Mouse (Mus musculus): ENCODE measurements around the gene Mdh1b. TPM values are rescaled to one million over a fixed set of nuclear protein-coding genes. Genes with fewer than 3 reads are reported as not detected.

The Mdh1b gene
- polyA plus RNA-seq, 1 experiment from 2014 or later, result not detected

- H3K4me3 ChIP-seq, result no peak overlapping the region
- ATAC-seq (ENCODE audit: insufficient number of reproducible peaks, insufficient read depth, low FRiP score, low TSS enrichment), result no peak
These were observed 10.0 kb downstream of the Mdh1b start for GRCm38 (mm10) chr1:63720161-63720560.

DNA sequence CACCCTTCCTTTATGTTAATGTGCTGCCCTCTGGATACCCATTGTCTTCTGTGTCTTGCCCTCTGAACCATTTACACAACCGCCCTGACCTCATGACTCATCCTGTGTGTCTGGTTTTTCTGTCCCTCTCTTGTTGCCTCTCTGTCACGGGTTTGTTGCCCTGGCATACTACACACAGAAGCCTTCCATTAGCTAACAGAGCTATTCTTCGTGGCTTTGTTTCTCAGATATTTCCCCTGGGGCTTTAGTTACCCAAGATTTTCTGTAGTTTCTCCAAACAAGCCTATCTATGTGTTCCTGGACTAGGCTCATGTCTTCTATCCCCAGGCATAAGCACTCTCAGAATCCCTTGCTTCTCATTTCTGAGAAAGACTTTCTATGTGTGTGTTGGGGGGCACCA, 21.2 kb downstream of the Mdh1b start:
- no peak overlapping the region for H3K4me2 ChIP-seq (replicated peaks)
- no peak overlapping the region for H3K27ac ChIP-seq
- no peaks in the 10 kb centered on the region for H3K9me3 ChIP-seq
- H3K4me3 ChIP-seq, result no peak overlapping the region
- no peak overlapping the region for H3K9ac ChIP-seq
- H3K36me3 ChIP-seq, result no peaks in the 10 kb centered on the region
- no peaks in the 10 kb centered on the region for H3K27me3 ChIP-seq
- no peak for ATAC-seq (ENCODE audit: insufficient number of reproducible peaks, insufficient read depth, low FRiP score, low TSS enrichment)
- H3K4me1 ChIP-seq, result no peaks in the 10 kb centered on the region
- WGBS, result 64% methylated on average over 3 of the region's 3 CpGs

More at GRCm38 (mm10) chr1:63720161-63720560, 10.0 kb downstream of the Mdh1b start:
- Histone ChIP-seq H3K4me1 (no peaks in the 10 kb centered on the region), H3K9ac (no peak overlapping the region), H3K27me3 (no peaks in the 10 kb centered on the region), H3K27ac (no peak overlapping the region), H3K4me2 (replicated peaks) (no peak overlapping the region), H3K36me3 (no peaks in the 10 kb centered on the region), H3K9me3 (no peaks in the 10 kb centered on the region)
- 84% methylated on average over 7 of the region's 7 CpGs for whole genome bisulfite sequencing

GRCm38 (mm10) chr1:63705733-63706132, 24.4 kb downstream of the Mdh1b start:
- H3K27me3 ChIP-seq, result no peaks in the 10 kb centered on the region
- H3K4me2 ChIP-seq (replicated peaks), result no peak overlapping the region
- no peak overlapping the region for H3K27ac ChIP-seq
- no peaks in the 10 kb centered on the region for H3K9me3 ChIP-seq
- H3K4me3 ChIP-seq, result no peak overlapping the region
- H3K9ac ChIP-seq, result no peak overlapping the region
- H3K4me1 ChIP-seq, result no peaks in the 10 kb centered on the region
- ATAC-seq (ENCODE audit: insufficient number of reproducible peaks, insufficient read depth, low FRiP score, low TSS enrichment), result no peak
- WGBS, result 68% methylated on average over 5 of the region's 5 CpGs
- no peaks in the 10 kb centered on the region for H3K36me3 ChIP-seq

GRCm38 (mm10) chr1:63696861-63697260, 33.3 kb downstream of the Mdh1b start:
- no peak overlapping the region for H3K4me2 ChIP-seq (replicated peaks)
- no peak overlapping the region for H3K4me3 ChIP-seq
- H3K27me3 ChIP-seq, result no peaks in the 10 kb centered on the region
- 75% methylated on average over 3 of the region's 3 CpGs for WGBS
- H3K36me3 ChIP-seq, result no peaks in the 10 kb centered on the region
- H3K4me1 ChIP-seq, result no peaks in the 10 kb centered on the region
- no peaks in the 10 kb centered on the region for H3K9me3 ChIP-seq
- H3K27ac ChIP-seq, result no peak overlapping the region
- ATAC-seq (ENCODE audit: insufficient number of reproducible peaks, insufficient read depth, low FRiP score, low TSS enrichment), result no peak
- no peak overlapping the region for H3K9ac ChIP-seq

DNA sequence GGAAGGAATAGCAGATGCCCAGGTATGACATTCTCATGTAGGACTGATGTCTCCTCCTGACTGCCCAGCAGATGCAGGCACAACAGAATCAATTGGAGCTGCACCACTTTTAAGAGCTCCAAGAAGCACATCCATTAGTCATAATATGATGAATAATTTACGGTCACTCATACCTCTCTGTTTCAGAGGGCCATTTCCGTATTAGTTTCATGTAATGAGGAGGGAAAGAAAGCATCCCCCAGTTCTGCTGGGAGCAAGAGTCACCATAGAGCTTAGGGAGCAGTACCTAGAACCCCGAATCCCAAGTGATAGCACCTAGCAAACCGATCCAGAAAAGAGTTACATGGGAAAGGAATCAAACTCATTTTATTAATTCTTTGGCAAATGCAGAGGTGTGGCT, 43.3 kb downstream of the Mdh1b start, which contains the start of gene Dytn:
Dytn (minus strand) TSS at position 101 of the 400 bp plus-strand sequence.
- ATAC-seq (ENCODE audit: insufficient number of reproducible peaks, insufficient read depth, low FRiP score, low TSS enrichment), result no peak
- no peak within 1 kb of the TSS for H3K4me2 ChIP-seq (replicated peaks)
- WGBS, result 89% methylated on average over 4 of the region's 4 CpGs

DNA sequence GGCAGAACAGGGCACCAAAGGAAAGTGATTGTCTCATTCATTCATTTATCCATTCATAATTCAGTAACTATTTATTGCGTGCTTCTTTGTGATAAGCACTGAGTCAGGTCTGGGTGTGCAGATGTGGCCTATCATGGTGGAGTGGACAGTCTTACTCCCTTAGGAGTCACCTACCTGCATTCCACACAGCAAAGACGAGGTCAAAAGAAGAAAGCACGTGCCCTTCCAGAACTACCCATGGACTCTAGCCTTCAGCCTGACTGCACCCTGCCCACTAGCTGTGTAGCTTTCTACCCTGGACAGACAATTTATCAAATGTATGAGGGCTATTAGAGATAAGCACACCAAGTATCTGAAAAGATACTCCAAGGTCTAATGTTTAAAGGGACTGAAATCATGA, 54.1 kb downstream of the Mdh1b start:
- Histone ChIP-seq H3K36me3 (no peaks in the 10 kb centered on the region), H3K9ac (no peak overlapping the region), H3K27ac (no peak overlapping the region), H3K9me3 (no peaks in the 10 kb centered on the region), H3K4me3 (no peak overlapping the region), H3K27me3 (no peaks in the 10 kb centered on the region), H3K4me2 (replicated peaks) (no peak overlapping the region), H3K4me1 (no peaks in the 10 kb centered on the region)
- 85% methylated on average over 3 of the region's 3 CpGs for WGBS
- no peak for ATAC-seq (ENCODE audit: insufficient number of reproducible peaks, insufficient read depth, low FRiP score, low TSS enrichment)

More for the DNA sequence above, 43.3 kb downstream of the Mdh1b start, which contains the start of gene Dytn:
- Histone ChIP-seq H3K27ac (no peak within 1 kb of the TSS), H3K4me1 (no peaks in the 10 kb centered on the region), H3K9ac (no peak within 1 kb of the TSS), H3K36me3 (no peaks in the 10 kb centered on the region), H3K9me3 (no peaks in the 10 kb centered on the region), H3K4me3 (no peak within 1 kb of the TSS), H3K27me3 (no peaks in the 10 kb centered on the region)

DNA sequence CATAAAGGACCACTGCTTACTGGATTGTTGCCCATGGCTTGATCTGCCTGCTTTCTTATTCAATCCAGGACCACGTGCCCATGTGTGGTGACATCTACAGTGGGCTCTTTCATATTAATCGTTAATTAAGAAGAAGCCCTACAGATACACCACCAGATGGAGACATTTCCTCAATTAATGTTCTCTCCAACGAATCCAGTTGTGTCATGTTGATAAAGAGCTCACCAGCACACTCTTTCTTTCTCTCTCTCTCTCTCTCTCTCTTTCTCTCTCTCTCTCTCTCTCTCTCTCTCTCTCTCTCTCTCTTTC, 61.3 kb downstream of the Mdh1b start:
- H3K27ac ChIP-seq, result no peak overlapping the region
- no peaks in the 10 kb centered on the region for H3K9me3 ChIP-seq
- H3K4me1 ChIP-seq, result peaks cover 5% of the 10 kb centered on the region
- WGBS, result 6% methylated on average over 3 of the region's 3 CpGs
- H3K27me3 ChIP-seq, result no peaks in the 10 kb centered on the region
- no peak overlapping the region for H3K4me3 ChIP-seq
- peak overlapping the region; percentile 26 for H3K4me2 ChIP-seq (replicated peaks)
- H3K36me3 ChIP-seq, result no peaks in the 10 kb centered on the region
- ATAC-seq (ENCODE audit: insufficient number of reproducible peaks, insufficient read depth, low FRiP score, low TSS enrichment), result no peak
- no peak overlapping the region for H3K9ac ChIP-seq

DNA sequence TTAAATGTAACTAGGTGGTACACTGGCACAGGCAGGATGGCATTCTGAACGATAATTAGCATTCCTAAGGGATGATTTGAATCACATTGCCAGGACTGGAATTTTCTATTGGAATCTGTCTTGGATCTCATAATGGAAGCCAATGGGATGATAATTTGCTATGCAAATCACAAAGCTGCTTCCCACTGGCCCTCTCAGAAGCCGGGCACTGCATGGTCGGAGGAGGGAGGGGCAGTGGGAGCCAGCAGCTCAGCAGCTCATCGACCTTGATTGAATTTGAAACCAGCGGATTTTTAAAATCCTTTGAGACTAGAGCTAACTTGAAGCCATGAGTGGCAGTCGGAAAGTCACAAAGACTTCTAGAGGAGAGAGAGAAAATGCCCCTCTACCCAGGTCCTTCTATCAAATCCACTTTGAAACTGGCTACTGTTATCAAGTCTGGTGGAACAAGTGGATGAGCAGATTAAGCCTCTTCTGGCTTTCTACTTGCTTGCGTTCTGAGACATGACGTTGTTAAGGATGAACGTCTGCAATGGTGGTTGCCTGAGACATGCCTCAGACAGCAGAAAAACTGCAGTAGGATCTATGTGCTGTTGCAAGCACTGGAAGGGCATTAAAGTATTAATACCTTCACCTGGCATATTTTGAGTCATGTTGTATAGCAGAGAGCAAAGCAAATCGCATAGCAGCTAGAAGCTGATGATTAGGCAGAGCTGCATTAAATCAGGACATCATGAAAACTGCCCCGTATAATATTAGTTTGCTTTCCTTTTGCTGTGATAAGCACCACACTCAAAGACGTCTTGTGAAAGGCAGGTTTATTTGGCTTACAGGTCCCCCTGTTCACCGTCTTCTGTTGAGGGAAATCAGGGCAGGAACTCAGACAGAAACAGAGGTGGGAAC, 61.9 kb downstream of the Mdh1b start:
- 15% methylated on average over 13 of the region's 13 CpGs for WGBS
- H3K4me3 ChIP-seq, result no peak overlapping the region
- H3K4me1 ChIP-seq, result peaks cover 5% of the 10 kb centered on the region
- no peak overlapping the region for H3K27ac ChIP-seq
- ATAC-seq (ENCODE audit: insufficient number of reproducible peaks, insufficient read depth, low FRiP score, low TSS enrichment), result no peak
- peak overlapping the region; percentile 26 for H3K4me2 ChIP-seq (replicated peaks)
- H3K9ac ChIP-seq, result no peak overlapping the region
- no peaks in the 10 kb centered on the region for H3K27me3 ChIP-seq
- H3K36me3 ChIP-seq, result no peaks in the 10 kb centered on the region
- H3K9me3 ChIP-seq, result no peaks in the 10 kb centered on the region

DNA sequence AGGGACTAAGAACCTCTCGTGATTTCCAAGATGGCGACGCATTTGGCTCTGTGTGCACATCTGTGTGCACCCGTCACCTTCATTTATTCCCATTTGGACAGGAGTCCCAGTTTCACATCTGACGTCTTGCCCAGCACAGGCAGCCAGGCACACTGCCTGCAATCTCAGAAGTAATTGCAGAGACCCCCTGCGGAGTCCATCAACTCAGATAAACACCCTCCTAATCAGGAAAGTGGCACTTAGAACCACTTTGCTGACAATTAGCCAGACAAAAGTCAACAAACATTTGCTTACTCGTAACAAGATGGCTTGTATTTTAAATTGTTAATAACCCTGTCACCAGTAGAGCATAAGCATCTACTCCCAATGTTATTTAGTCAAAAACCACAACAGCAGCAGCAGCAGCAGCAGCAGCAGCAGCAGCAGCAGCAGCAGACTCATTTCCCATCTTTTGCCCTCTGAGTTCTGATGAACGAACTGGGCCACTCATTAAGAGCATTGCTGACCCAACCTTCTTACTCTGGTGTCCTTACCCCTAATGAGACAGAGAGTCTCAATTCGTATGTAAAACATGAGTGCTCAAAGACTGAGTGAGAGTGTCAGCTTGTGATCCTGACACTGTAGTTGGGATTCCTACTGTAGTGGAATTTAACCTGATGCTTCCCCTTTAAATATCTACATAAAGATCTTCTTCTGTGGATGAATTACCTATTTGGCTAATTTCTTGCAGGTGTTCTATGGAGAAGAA, 62.7 kb downstream of the Mdh1b start:
- no peak for ATAC-seq (ENCODE audit: insufficient number of reproducible peaks, insufficient read depth, low FRiP score, low TSS enrichment)
- no peak overlapping the region for H3K4me3 ChIP-seq
- H3K9me3 ChIP-seq, result no peaks in the 10 kb centered on the region
- H3K4me1 ChIP-seq, result peaks cover 5% of the 10 kb centered on the region
- no peak overlapping the region; the same call in 1 of the 2 replicates for H3K4me2 ChIP-seq (replicated peaks)
- no peaks in the 10 kb centered on the region for H3K36me3 ChIP-seq
- H3K27ac ChIP-seq, result no peak overlapping the region
- H3K27me3 ChIP-seq, result no peaks in the 10 kb centered on the region
- 37% methylated on average over 9 of the region's 9 CpGs for WGBS
- no peak overlapping the region for H3K9ac ChIP-seq

DNA sequence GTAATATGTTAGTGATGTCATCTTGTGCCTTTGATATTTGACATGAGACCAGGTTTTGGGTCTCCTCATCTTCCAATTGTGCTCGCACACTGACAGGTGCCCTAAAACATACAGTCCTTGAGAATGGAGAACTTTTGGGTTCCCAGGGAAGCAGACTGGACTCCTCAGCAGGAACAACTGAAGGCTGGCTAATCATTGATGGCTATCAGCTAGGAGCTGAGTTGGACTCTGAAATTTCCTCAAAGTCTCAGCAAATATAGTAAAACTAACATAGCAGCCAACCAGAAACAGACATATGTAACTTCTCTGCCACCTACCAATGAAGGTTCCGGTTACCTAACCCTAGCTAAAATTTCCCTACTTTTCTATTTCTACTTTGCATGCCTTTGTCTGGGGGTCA, 64.0 kb downstream of the Mdh1b start:
- Histone ChIP-seq H3K36me3 (no peaks in the 10 kb centered on the region), H3K9me3 (no peaks in the 10 kb centered on the region), H3K4me1 (peaks cover 5% of the 10 kb centered on the region), H3K4me3 (no peak overlapping the region), H3K27ac (no peak overlapping the region), H3K27me3 (no peaks in the 10 kb centered on the region), H3K4me2 (replicated peaks) (no peak overlapping the region), H3K9ac (no peak overlapping the region)
- no peak for ATAC-seq (ENCODE audit: insufficient number of reproducible peaks, insufficient read depth, low FRiP score, low TSS enrichment)
- WGBS, result 95% methylated on average over 2 of the region's 2 CpGs

- no peak for ATAC-seq (ENCODE audit: insufficient number of reproducible peaks, insufficient read depth, low FRiP score, low TSS enrichment)
- H3K4me1 ChIP-seq, result no peaks in the 10 kb centered on the region
- H3K9me3 ChIP-seq, result no peaks in the 10 kb centered on the region
- 1% methylated on average over 7 of the region's 7 CpGs for WGBS
- no peak overlapping the region for H3K4me2 ChIP-seq (replicated peaks)
- H3K4me3 ChIP-seq, result no peak overlapping the region
- no peak overlapping the region for H3K27ac ChIP-seq
- H3K36me3 ChIP-seq, result no peaks in the 10 kb centered on the region
- H3K27me3 ChIP-seq, result no peaks in the 10 kb centered on the region
- no peak overlapping the region for H3K9ac ChIP-seq
These were observed 70.5 kb downstream of the Mdh1b start for GRCm38 (mm10) chr1:63659591-63659990.

GRCm38 (mm10) chr1:63658016-63658415, 72.1 kb downstream of the Mdh1b start:
- no peak overlapping the region for H3K27ac ChIP-seq
- no peaks in the 10 kb centered on the region for H3K4me1 ChIP-seq
- H3K4me2 ChIP-seq (replicated peaks), result no peak overlapping the region
- no peak overlapping the region for H3K9ac ChIP-seq
- H3K36me3 ChIP-seq, result no peaks in the 10 kb centered on the region
- H3K27me3 ChIP-seq, result no peaks in the 10 kb centered on the region
- ATAC-seq (ENCODE audit: insufficient number of reproducible peaks, insufficient read depth, low FRiP score, low TSS enrichment), result no peak
- no peaks in the 10 kb centered on the region for H3K9me3 ChIP-seq
- 16% methylated on average over 6 of the region's 6 CpGs for WGBS
- H3K4me3 ChIP-seq, result no peak overlapping the region
